Mouse (Mus musculus) lung, postnatal 25 days (tissue): ENCODE measurements around the gene Klf2.
A peak's percentile ranks its signal among the peaks of the same experiment; 100 is the strongest.

ENCODE experiments used
- DNase-seq: peaks from one replicate; pipeline ENCODE4 v3.0.0; 2022; ENCODE audit warnings: low spot score

Gene Klf2

DNA sequence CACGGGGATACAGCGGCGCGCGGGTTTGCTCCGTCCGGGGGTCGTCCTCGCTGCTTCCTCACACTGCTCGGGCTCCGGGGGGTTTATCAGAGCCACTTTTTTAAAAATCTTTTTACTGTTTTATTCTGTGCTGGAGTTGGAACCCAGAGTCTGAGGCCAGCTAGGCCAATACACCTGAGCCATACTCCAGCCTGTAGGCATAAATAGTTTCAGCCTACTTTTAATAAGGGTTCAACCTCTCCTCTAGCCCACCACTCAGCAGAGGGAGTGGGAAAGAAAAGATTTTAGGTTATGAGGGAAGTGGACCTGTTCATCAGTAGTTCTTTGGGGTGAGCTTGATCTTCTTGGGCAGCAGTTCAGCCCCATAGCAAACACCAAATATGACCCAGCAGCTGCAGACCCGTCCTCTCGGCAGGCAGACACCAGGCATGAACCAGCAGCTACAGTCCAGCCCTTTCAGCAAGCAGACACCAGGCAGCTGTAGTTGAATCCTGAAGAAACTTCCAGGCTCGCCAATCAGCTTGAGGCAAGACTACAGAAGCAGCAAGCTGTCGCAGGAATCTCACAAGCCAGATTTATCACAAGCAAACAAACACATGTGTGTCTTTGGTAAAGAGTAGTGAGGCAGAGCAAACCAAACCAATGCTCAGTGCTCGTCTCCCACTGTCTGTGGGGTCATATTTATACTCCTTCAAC lies 13.5 kb upstream of the Klf2 start, which contains the start of gene Gm10282:
Gm10282 (minus strand) TSS at position 51 of the 696 bp plus-strand sequence.
- DNase-seq, result no peak

DNA sequence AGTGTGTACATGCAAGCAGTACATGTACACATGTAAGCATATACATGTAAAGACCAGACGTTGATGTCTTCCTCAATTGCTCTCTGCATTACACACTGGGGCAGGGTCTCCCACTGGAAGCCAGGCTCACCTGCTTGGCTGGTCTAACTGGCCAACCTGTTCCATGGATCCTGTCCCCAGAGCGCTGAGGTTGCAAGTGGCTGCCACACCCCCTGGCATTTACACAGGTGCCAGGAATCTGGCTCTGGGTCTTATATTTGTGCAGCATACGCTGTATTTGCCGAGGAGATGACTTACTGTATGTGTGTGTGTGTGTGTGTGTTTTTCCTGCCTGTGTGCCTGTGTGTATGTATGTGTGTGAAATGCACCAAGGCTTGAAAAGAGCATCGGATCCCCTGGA lies 11.9 kb upstream of the Klf2 start:
- no peak for DNase-seq

DNA sequence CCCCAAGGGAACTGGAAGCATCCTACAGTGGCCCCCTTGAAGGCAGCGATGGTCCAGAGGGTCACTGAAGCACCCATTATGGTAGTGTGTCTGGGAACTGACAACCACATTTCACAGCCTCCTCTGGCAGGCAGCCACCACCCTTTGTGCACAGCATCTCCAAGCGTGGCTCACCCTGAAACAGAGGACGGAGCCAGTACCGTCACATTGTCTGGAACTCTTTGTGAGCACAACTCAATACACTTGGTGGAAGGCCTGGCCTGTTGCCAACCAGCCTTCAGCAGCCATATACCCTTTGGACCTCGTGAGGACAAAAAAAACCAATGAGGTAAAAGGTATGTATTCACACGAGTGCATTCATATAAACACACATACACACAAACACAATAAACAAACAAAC lies 10.6 kb upstream of the Klf2 start:
- DNase-seq, result peak; percentile 49

DNA sequence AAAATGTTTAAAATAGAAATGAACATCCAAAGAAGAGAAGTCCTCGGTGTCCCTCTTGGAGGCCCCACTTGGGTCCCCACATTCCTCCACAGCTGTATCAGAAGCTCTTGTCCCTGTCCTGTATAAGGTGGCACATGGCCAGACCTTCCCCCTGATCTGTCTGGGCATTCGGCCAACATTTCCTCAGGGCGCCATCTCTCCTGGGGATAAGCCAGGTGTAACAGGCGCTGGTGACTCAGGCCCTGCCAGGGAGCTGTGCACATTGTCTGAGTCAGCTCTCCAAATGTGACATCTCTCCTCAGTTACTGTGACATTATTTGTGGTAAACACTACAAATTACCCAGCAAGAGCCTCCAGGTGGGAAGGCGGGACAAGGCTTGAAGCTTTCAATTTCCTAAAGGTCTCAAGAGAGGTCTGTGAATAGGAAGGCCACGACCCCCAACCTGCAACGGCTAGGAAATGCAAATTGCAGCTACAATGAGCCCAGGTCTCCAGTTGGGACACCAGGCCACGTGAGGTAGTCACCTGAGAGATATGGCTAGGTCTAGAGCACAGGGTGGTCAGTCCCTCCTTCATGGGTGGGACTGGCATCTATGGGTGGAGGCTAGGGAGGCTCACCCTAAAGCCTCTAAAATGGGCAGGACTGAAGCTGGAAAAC lies 7.9 kb upstream of the Klf2 start:
- DNase-seq, result no peak

DNA sequence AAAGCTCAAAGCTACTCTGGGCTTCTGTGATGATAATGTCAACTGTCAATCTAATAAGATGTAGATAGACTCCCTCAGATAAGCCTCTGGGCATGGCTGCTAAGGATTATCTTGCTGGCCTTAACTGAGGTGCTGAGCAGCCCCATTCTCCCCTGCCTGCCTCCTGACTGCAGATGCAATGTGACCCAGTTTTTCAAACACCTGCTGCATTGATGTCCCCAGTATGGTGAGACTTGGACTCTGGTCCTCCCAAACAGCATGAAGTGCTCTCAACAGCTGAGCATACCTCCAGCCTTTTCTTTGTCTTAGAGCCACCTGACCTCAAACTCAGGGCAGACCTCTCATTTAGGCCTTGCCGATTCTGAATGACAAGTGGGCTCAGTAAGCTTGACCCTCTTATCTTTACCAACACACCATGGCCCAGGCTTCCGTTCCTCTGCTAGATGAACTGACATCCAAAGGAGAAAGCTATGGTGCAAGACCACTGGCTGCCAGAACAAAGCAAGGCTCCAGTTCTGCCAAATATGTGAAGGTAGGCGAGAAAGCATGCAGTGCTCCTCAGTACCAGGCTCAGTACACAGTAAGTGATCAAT lies 5.8 kb upstream of the Klf2 start:
- DNase-seq, result no peak

DNA sequence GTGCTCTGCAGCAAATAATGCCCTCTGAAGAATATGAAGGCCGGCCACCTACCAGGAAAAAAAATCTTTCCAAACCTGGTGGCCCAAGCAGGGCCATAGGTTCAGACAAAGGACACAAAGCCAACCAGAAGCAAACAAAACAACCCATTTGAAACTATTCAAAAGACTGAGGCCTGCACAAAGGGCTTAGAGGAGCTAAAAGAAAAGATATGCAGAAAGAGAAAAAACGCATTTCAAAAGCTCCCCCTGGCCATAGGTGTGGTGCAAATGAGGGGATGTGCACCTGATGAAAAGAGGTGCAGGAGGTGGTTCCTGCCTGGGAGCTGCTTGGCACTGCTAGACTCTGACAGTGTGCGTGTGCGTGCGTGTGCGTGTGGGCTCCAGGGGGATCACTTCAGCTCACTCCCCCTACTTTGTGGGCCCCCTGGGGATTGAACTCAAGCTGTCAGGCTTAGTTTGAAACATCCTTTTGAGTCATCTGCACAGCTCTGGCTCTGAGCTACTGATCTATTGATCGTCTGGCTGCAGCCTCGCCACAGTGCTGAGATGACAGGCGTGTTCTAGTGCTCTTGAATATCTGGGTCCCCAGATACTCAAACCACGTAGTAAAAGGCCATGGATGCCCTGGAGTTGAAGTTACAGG lies 2.7 kb upstream of the Klf2 start:
- DNase-seq, result no peak

DNA sequence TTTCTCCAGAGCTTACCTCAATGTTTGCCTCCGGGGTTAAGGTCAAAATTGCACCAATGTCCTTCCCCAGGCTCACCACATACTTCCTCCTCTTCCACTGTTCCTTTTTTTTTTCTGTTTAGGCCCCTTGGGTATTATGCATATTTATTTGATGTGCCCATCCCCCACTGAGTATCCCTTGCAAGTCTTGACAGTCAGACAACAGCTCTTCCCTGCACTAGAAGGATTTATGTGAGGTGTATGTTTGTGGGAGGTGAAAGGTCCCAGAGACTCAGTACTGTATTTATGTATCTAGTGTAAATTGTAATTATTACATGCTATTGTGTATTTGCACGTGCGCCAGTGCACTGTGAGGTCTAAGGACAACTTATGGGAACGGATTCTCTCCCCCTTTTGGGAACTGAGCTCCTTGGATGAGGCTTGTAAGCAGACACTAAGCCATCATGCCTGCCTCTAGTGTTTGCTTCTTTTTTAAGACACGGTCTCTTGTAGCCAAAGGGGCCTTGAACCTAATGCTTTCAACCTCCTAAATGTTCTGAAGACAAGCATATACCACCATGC lies 1.0 kb upstream of the Klf2 start:
- peak; percentile 64 for DNase-seq

DNA sequence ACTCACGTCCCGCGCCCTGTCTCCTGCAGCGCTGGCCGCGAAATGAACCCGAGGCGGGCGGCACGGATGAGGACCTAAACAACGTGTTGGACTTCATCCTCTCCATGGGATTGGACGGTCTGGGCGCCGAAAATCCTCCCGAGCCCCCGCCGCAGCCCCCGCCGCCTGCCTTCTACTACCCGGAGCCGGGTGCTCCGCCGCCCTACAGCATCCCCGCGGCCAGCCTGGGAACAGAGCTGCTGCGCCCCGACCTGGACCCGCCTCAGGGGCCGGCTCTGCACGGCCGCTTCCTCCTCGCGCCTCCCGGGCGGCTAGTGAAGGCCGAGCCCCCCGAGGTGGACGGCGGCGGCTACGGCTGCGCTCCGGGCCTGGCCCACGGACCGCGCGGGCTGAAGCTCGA lies 564 bp downstream of the Klf2 start:
- no peak for DNase-seq

DNA sequence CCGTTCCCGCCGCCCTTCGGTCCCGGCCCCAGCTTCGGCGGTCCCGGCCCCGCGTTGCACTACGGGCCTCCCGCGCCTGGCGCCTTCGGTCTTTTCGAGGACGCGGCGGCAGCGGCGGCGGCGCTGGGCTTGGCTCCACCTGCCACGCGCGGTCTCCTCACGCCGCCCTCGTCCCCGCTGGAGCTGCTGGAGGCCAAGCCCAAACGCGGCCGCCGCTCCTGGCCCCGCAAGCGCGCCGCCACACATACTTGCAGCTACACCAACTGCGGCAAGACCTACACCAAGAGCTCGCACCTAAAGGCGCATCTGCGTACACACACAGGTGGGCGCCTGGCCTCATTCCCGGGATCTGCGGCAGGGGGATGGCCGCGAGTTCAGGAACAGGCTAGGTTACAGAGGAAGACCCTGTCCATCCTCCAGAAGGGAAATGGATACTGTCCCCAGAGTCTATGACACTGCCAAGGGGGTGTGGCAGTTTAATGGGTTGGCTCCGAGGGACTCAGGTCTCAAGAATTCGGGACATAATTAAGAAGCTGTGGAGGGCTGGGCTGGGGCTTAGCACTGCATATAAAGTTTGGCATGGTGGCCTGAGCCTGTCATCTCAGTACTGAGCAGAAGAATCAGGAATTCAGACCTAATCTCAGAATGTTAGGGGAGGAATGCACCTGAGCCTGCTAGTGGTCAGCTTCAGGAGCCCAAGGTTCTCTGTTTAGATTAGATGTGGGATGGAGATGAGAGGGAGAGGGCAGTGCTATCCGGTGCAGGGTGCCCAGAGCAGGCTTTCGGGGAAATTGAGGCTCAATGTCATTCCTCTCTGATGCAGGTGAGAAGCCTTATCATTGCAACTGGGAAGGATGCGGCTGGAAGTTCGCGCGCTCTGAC lies 1.3 kb downstream of the Klf2 start:
- peak; percentile 40 for DNase-seq

DNA sequence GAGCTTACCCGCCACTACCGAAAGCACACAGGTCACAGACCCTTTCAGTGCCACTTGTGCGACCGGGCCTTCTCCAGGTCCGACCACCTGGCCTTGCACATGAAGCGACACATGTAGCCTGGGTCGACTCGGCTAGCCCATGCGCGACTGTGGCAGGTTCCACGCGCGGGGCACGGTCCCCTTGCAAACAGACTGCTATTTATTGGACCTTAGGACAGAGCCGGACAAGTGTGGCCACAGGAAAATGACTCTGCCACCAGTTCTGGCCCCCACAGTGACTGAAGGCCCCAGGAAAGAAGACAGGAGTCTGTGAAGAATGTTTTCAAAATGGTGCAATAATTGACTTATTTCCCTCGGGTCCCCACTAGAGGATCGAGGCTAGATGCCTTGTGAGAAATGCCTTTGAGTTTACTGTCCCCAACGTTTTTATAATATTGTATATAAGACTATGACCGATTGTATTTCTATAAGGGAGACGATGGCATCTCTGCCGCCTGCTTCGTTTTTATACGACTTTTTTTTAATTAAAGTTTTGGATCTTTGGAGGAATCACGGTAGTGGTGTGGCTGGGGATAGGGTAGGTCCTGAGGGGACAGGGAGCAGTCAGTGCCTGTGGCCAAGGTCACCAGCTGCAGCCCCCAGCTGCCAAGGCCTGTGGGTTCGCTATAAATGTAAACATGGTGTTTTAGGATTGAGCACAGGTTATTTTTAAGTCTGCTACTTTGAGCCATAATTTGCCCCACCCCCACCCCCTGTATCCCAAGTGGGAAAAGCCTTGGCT lies 2.2 kb downstream of the Klf2 start:
- DNase-seq, result peak; percentile 26

DNA sequence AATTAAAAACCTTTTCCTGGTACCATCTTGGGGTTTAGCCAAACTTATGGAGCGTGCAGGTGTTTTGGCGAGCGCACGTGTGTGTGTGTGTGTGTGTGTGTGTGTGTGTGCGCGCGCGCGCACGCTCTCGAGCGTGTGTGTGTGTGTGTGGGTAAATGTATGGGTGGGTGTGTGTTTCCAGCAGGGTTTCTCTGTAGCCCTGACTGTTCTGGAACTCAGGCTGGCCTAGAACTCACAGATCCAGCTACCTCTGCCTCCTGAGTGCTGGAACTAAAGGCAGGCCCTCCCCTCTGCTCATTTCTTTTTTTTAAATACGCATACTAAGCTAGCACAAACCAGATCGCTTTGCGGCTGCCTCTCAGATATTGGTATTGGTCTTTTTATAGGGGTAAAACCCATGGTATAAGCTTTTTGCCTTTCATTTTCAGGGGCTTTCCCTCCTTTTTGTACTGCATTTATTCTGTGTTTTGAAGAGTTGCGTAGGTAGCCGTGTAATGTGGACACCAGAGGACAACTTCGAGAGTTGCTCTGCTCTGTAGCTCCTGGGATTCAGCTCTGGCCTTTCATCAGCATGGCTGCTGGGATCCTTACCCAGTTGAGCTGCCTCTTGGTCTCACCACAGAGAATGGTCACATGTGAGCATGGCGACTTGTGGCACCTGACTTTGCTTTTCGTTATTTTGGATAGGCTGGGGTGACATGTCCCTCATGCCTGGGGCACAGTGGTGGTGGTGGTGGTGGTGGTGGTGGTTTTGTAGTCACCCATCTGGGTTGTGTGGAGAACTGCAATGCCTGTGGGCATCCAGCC lies 3.0 kb downstream of the Klf2 start:
- DNase-seq, result no peak

DNA sequence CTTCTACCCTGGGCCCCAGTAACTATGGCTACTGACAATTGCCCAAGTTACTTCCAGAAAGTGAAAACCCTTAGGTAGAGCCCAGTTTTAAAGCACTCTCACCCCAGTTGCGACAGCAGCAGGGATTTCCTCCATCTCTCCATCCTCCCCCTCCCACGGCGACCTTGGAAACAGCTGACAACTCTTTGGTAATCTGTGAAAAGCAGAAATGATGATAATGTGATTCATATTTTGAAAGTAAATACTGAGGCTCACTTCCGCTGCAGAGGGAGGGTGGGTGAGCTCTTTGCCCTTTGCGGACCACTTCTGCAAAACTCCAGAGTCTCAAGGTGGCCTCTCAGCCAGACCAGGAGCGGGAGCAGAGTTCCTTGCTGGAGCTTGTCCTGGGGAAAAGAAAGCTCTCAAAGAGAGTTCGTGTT lies 3.6 kb downstream of the Klf2 start:
- DNase-seq, result peak; percentile 76

DNA sequence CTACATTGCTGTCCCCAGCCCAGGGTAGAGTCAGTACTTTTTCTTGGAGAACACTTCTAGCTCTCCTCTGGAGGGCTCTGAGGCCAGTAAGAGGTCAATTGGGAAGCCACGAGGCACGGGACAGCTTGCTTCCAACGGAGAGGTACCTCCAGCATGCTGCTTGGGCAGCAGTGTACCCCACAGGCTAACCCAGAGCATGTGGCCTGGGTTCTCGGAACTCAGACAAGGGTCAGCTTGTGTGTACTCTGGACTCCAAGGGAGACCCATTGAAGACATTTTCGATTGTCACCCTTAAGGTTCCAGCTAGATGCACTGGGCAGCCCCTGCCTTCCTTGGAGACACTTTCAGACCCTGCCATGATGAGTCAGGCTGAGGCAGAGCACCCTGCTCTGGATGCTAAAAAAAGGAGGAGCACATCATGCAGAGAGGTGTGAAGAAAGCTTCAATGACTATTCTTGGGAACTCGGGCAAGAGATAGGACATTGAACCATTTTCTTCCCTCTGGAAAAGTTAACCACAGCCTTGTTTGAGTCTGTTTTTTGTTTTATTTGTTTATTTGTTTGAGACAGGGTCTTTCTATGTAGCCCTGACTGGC lies 4.4 kb downstream of the Klf2 start:
- DNase-seq, result no peak

DNA sequence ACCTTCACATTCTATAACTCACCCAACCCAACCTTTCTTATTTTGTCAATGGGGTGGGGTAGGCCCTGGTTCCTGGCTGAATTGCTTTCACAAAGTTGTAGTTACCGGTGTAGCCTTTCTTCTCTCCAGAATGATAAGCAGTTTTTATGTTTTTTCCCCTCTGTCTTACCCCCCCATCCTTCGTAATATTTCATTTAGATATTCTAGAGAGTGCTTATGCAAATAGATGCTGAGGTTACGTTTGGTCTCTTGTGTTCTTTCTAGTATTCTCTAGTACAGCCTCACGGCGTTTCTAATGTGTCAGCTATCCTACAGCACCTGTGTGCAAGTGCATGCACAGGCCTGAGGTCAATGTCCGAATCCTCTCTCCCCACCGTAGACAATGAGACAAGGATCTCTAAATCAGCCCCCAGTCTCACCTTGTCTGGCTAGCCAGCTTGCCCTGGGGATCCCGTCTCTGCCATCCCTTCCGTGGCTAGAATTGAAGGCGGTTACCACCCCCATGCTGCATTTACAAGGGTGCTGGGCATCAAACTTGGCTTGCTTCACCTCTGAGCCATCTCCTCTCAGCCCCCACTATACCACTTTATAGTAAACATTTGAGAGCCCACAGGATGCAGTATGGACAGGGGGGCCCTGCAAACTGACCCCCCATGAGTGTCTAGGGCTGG lies 5.3 kb downstream of the Klf2 start:
- DNase-seq, result peak; percentile 27

DNA sequence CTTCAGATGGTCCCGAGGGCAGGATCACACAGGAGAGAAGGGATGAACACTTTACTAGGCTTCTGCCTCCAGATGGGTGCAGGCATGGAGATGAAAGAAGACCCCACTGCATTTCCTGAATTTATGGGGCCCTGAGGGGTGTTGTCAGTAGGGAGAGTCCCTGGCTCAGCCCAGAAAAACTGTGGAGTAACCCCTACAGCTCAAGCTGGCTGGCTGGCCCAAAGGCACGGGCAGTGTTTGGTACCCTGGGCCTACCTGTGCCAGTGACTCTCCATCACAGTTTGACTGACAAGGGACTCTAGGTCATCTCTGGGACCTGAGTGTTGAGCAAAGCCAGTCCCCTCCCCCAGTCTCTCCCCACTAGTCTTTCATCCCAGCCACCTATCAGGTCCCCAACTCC lies 5.9 kb downstream of the Klf2 start:
- no peak for DNase-seq

DNA sequence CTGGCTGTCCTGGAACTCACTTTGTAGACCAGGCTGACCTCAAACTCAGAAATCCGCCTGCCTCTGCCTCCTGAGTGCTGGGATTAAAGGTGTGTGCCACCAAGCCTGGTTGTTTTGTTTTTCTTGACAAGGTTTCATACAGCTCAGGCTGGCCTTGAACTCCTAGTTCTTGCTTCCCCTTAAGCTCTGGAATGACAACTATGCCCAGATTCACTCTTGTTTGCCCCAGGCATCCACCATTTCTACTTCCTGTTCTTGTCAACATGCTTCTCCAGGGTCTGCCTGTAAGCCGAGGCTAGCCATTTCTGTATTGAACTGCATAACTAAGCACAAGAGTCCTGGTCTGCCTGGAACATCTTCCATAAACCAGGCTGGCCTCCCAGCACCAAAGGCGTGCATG lies 10.3 kb downstream of the Klf2 start:
- no peak for DNase-seq

DNA sequence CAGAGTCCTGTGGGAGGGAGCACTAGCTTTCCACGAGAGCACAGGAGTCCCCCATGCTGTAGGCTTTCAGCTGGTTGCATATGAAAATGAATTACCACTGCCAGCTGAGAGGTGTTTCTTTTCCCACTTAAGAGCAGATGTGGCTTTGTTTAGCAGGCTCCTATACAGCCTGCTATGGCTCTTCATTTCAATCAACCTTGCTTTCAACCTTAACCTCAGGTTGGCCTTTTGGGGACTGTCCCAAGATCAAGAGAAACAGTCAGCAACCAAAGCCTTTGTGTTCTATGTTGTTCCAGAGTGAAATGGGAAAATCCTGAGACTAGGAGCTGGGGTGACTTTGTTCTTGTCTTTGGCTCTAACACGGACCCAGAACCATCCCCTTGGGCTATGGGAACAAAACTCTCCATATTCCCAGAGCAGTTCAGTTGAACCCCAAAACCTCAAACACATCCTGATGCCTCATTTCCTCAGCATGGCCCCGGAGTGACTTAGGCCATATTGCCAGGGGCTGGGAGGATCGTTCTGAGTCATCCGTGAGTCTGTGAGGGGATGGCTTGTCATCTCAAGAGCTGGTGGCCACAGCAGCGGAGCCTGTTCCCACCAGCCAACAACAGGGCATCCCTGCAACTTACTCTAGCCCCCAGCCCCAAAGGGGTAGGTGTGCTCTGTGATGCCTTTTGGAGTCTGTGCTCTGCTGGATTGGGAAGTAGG lies 12.1 kb downstream of the Klf2 start:
- no peak for DNase-seq

DNA sequence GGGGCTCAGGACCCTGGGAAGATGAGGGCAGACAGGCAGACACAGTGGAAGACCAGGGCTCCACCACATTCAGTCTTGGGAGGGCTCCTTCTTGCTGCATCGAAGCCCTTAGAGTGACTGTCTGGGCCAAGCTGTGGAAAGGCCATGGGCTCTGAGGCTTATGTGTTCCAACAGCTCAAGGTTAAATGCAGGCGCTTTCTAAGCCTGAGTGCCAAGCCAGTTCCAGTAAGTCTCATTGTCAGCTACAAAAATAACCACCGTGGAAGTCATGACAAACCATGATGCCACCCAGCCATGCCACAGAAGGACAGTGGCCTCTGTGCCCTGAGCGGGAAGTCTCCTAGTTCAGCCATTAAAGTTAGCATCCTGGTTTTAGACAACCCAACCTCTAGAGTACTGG lies 12.8 kb downstream of the Klf2 start:
- no peak for DNase-seq
